Mouse (Mus musculus): ENCODE results near the gene Psen1. TPM values are rescaled to one million over a fixed set of nuclear protein-coding genes. Genes with fewer than 3 reads are reported as not detected.

Gene Psen1
- polyA plus RNA-seq, 1 experiment: 31.3 TPM

DNA sequence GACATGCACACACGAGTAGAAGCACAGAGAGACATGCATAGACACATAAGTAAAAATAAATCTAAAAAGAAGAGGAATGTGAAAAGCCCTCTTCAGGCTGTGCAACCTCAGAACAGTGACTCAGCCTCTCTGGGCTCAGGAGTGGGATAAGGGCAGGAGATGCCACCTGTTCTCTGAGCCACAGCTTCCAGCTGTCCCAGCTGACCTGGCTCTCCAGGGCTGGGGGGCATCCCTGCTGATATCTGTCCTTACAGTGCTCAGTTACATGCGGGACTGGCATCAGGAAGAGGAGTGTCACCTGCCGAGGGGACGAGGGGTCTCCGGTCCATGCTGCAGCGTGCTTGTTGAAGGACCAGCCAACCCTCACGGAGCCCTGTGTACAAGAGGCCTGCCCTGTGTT, 88.8 kb downstream of the Psen1 start:
- H3K27me3 ChIP-seq (ENCODE audit: control insufficient read depth, insufficient read depth, low read length): no peaks in the 10 kb centered on the region
- no peak for DNase-seq

DNA sequence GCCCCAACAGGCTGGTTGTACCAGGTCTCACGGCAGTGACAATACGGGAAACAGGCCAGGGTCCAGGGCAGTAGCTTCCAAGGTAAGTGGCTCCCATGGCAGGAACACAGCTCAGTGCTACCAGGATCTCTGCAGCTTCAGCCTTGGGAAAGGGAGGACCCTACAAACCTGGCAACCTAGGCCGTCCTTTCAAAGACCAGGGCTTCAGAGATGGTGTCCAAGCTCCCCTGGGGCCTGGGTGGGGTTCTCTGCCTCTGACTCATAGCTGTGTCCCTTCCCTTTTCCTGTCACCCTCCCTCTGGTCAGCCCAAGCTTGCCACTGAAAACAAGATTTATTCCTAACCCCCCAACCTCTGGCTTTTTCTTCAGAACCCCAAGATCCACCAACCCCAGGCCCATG, 92.2 kb downstream of the Psen1 start:
- 94% methylated on average over 3 of the region's 3 CpGs for WGBS
- TF ChIP-seq POLR2A (IDR thresholded peaks at IDR 0.05; ENCODE audit: control insufficient read depth, extremely low read depth, insufficient read depth, low read length, poor library complexity) (no peak), CTCF (IDR thresholded peaks at IDR 0.05; ENCODE audit: borderline replicate concordance, control insufficient read depth, extremely low read depth, insufficient read depth, low read length, poor library complexity) (no peak)
- H3K4me3 ChIP-seq (ENCODE audit: control insufficient read depth, insufficient read depth, low read length): no peak overlapping the region
- no peaks in the 10 kb centered on the region for H3K27me3 ChIP-seq (ENCODE audit: control insufficient read depth, insufficient read depth, low read length)
- no peak overlapping the region for H3K27ac ChIP-seq (ENCODE audit: control insufficient read depth, insufficient read depth, low read length)
- no peak for DNase-seq
- no peaks in the 10 kb centered on the region for H3K4me1 ChIP-seq (replicated peaks; ENCODE audit: control insufficient read depth, insufficient read depth, low read length)
- no peaks in the 10 kb centered on the region for H3K36me3 ChIP-seq (ENCODE audit: control insufficient read depth, insufficient read depth, low read length)

More for the DNA sequence above, 88.8 kb downstream of the Psen1 start:
- H3K36me3 ChIP-seq (ENCODE audit: control insufficient read depth, insufficient read depth, low read length): no peaks in the 10 kb centered on the region
- H3K4me3 ChIP-seq (ENCODE audit: control insufficient read depth, insufficient read depth, low read length): no peak overlapping the region
- H3K27ac ChIP-seq (ENCODE audit: control insufficient read depth, insufficient read depth, low read length): no peak overlapping the region
- 88% methylated on average over 7 of the region's 7 CpGs for WGBS
- TF ChIP-seq POLR2A (IDR thresholded peaks at IDR 0.05; ENCODE audit: control insufficient read depth, extremely low read depth, insufficient read depth, low read length, poor library complexity) (no peak), CTCF (IDR thresholded peaks at IDR 0.05; ENCODE audit: borderline replicate concordance, control insufficient read depth, extremely low read depth, insufficient read depth, low read length, poor library complexity) (no peak)
- H3K4me1 ChIP-seq (replicated peaks; ENCODE audit: control insufficient read depth, insufficient read depth, low read length): no peaks in the 10 kb centered on the region

DNA sequence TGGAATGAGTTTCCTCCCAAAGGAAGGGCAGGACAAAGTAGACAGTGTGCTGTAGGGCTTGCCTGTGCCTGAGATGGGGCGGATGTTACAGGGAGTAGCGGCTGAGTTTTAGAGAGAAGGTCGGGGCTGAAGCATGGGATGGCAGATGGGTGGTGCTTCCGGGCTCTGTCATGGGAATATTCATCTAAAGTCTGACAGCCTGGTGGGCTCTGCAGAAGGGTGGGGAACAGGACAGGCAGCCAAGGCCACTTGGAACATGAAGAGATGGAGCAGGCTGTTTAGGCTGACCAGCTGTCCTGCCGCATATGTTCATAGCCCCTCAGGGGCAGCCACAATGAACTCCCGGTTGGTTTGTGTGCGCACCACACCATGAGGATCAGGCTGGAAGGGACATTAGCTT, 93.3 kb downstream of the Psen1 start:
- Histone ChIP-seq H3K4me3 (ENCODE audit: control insufficient read depth, insufficient read depth, low read length) (no peak overlapping the region), H3K36me3 (ENCODE audit: control insufficient read depth, insufficient read depth, low read length) (no peaks in the 10 kb centered on the region), H3K27me3 (ENCODE audit: control insufficient read depth, insufficient read depth, low read length) (no peaks in the 10 kb centered on the region), H3K27ac (ENCODE audit: control insufficient read depth, insufficient read depth, low read length) (no peak overlapping the region), H3K4me1 (replicated peaks; ENCODE audit: control insufficient read depth, insufficient read depth, low read length) (no peaks in the 10 kb centered on the region)
- TF ChIP-seq POLR2A (IDR thresholded peaks at IDR 0.05; ENCODE audit: control insufficient read depth, extremely low read depth, insufficient read depth, low read length, poor library complexity) (no peak), CTCF (IDR thresholded peaks at IDR 0.05; ENCODE audit: borderline replicate concordance, control insufficient read depth, extremely low read depth, insufficient read depth, low read length, poor library complexity) (no peak)
- 91% methylated on average over 7 of the region's 7 CpGs for WGBS
- no peak for DNase-seq

DNA sequence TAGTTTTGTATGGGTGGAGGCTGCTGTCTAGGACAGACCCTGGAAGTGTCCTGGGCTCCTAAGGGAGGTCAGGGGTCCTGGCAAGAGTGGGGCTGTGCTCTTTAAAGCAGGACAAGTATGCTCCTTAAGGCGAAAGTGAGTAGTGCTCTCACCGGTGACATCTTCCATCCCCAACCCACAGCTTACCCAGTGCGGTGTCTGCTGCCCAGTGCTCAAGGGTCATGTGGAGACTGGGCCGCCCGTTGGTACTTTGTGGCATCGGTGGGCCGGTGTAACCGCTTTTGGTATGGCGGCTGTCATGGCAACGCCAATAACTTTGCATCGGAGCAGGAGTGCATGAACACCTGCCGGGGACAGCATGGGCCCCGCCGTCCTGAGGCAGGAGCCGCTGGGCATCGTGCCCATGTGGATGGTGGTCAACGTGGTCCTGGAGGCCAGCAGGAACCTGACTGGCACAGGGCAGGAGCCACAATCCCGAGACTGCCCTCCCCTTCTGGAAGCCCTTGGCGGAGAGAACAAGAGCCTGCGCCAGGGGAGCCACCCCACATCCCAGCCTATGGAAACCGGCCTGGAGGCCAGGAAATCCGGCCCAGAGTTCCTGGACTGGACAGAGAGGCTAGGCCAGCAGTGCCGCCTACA, 93.8 kb downstream of the Psen1 start:
- TF ChIP-seq POLR2A (IDR thresholded peaks at IDR 0.05; ENCODE audit: control insufficient read depth, extremely low read depth, insufficient read depth, low read length, poor library complexity): no peak
- TF ChIP-seq CTCF (IDR thresholded peaks at IDR 0.05; ENCODE audit: borderline replicate concordance, control insufficient read depth, extremely low read depth, insufficient read depth, low read length, poor library complexity): no peak
- Histone ChIP-seq H3K27ac (ENCODE audit: control insufficient read depth, insufficient read depth, low read length) (no peak overlapping the region), H3K4me3 (ENCODE audit: control insufficient read depth, insufficient read depth, low read length) (no peak overlapping the region), H3K27me3 (ENCODE audit: control insufficient read depth, insufficient read depth, low read length) (no peaks in the 10 kb centered on the region), H3K4me1 (replicated peaks; ENCODE audit: control insufficient read depth, insufficient read depth, low read length) (no peaks in the 10 kb centered on the region), H3K36me3 (ENCODE audit: control insufficient read depth, insufficient read depth, low read length) (no peaks in the 10 kb centered on the region)
- no peak for DNase-seq
- 87% methylated on average over 23 of the region's 23 CpGs for WGBS

DNA sequence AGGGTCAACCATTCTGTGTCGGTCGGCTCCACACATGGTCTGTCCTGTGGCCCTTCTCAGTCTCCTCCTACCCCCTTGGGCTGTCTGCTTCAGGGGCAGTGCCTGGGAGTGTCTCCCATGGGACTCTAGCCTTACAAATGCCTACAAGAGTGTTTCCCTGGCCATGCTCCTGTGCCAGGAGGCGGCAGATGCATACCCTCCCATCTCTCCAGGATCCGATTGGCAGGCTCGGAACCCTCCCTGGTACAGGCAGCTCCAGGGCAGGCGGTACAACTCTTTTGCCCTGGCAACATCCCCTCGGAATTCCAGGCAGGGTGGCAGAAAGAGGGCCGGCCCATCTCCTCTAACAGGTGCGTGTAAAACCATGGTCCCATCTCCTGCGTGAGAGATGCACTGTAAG, 94.7 kb downstream of the Psen1 start:
- no peak overlapping the region for H3K27ac ChIP-seq (ENCODE audit: control insufficient read depth, insufficient read depth, low read length)
- DNase-seq: no peak
- no peaks in the 10 kb centered on the region for H3K4me1 ChIP-seq (replicated peaks; ENCODE audit: control insufficient read depth, insufficient read depth, low read length)
- WGBS: 97% methylated on average over 10 of the region's 10 CpGs
- no peaks in the 10 kb centered on the region for H3K27me3 ChIP-seq (ENCODE audit: control insufficient read depth, insufficient read depth, low read length)
- H3K4me3 ChIP-seq (ENCODE audit: control insufficient read depth, insufficient read depth, low read length): no peak overlapping the region
- no peak for TF ChIP-seq POLR2A (IDR thresholded peaks at IDR 0.05; ENCODE audit: control insufficient read depth, extremely low read depth, insufficient read depth, low read length, poor library complexity)
- no peak for TF ChIP-seq CTCF (IDR thresholded peaks at IDR 0.05; ENCODE audit: borderline replicate concordance, control insufficient read depth, extremely low read depth, insufficient read depth, low read length, poor library complexity)
- no peaks in the 10 kb centered on the region for H3K36me3 ChIP-seq (ENCODE audit: control insufficient read depth, insufficient read depth, low read length)

Other genes with a start within 250 kb of the Psen1 start
- 0.27 and 0.65 TPM in 2 replicates for gene Dpf3, start 200.4 kb upstream of the Psen1 start, polyA plus RNA-seq (2012; rRNA removed)
- 33.7 and 36.6 TPM in 2 replicates for gene Dcaf4, start 167.7 kb upstream of the Psen1 start, polyA plus RNA-seq (2012; rRNA removed)
- gene Zfyve1, start 90.9 kb upstream of the Psen1 start, polyA plus RNA-seq (2012; rRNA removed): 43.4 and 50.2 TPM in 2 replicates
- 45.1 and 49.2 TPM in 2 replicates for gene Rbm25, start 56.9 kb upstream of the Psen1 start, polyA plus RNA-seq (2012; rRNA removed)
- 1.7 and 1.9 TPM in 2 replicates for gene Papln, start 75.5 kb downstream of the Psen1 start, polyA plus RNA-seq (2012; rRNA removed)
- 42.0 and 44.4 TPM in 2 replicates for gene Numb, start 233.8 kb downstream of the Psen1 start, polyA plus RNA-seq (2012; rRNA removed)

Measured in thymus, adult 2 months (tissue).